Mouse (Mus musculus) heart, embryonic 11.5 days (tissue): Measurements from ENCODE around the gene Otud4. TPM values are rescaled to one million over a fixed set of nuclear protein-coding genes. Genes with fewer than 3 reads are reported as not detected.

ENCODE experiments used
- polyA plus RNA-seq: library from polyadenylated mRNA; unstranded; fragments of >200 nt; fragmentation: Nextera tagmentation; extraction: Ambion mirVana; gene quantifications from 2 replicates; pipeline ENCODE4 v1.2.1, GENCODE M21; 2014

Gene Otud4
- polyA plus RNA-seq, 1 experiment from 2014 or later: 27.0 TPM

Other genes starting within 250 kb of the Otud4 start
- gene Smad1, start 240.1 kb upstream of the Otud4 start, polyA plus RNA-seq: 23.0 and 26.2 TPM in 2 replicates
- 88.0 and 105 TPM in 2 replicates for gene Abce1, start 72.1 kb downstream of the Otud4 start, polyA plus RNA-seq
- gene Anapc10, start 72.2 kb downstream of the Otud4 start, polyA plus RNA-seq: 23.4 and 26.4 TPM in 2 replicates